Mouse (Mus musculus): ENCODE results near the gene Dgkd. TPM values are rescaled to one million over a fixed set of nuclear protein-coding genes. Genes with fewer than 3 reads are reported as not detected.
A peak's percentile ranks its signal among the peaks of the same experiment; 100 is the strongest.

Dgkd gene
- polyA plus RNA-seq, 1 experiment from 2014 or later = 20.2 TPM

DNA sequence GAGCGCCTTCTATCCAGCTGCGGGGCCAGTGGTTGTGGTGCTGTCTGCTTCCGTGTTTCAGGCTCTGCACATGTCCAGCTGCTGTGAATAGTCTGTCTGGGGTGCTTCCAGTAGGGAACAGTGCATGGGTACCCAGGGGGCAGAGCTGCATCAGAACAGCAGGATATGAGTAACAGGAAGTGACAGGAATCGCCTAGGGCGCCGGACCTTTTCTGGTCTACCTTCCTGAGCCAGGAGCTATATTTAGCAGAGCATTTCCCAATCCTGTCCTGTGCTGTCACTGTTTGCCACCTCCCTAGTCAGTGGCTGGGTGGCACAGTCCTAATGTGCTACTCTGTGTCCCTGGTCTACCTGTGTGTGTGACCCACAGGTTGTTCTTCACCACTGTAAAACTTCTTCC lies 47.9 kb downstream of the Dgkd start:
- ATAC-seq = peak; percentile 61
- Histone ChIP-seq H3K9ac (ENCODE audit: low read depth, low read length) (no peak overlapping the region), H3K4me2 (replicated peaks; ENCODE audit: low read depth) (no peak overlapping the region), H3K4me1 (replicated peaks; ENCODE audit: control insufficient read depth, insufficient read depth, low read length) (peaks cover 3% of the 10 kb centered on the region), H3K27me3 (replicated peaks; ENCODE audit: control insufficient read depth, insufficient read depth, low read length) (no peaks in the 10 kb centered on the region), H3K4me3 (ENCODE audit: low read depth, low read length) (no peak overlapping the region), H3K9me3 (ENCODE audit: control insufficient read depth) (no peaks in the 10 kb centered on the region), H3K27ac (ENCODE audit: low read depth, low read length) (peak overlapping the region; percentile 64; the same call in 1 of the 2 replicates), H3K36me3 (ENCODE audit: control insufficient read depth, insufficient read depth) (no peaks in the 10 kb centered on the region)
- TF ChIP-seq CTCF (IDR thresholded peaks at IDR 0.05; ENCODE audit: low read depth) = no peak
- 71% methylated on average over 6 of the region's 6 CpGs for WGBS

DNA sequence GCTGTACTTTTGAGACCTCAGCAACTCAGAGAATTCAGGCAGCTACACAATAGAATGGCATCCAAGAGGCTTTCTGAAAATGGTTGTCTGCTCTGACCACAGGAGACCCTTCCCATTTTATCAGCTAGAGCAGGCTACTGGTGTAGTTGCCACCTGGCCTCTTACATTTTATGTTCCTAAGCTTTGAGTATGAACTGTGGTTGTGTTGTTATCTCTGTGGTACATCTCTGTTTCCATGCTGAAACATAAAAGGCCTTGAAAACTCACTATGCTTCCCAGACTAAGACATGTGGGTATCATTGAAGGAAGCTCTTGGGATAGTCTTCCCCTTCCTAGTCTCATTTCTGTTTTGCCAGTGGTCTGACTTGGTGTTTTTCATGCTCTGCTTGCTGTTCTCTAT lies 49.1 kb downstream of the Dgkd start:
- Histone ChIP-seq H3K27me3 (replicated peaks; ENCODE audit: control insufficient read depth, insufficient read depth, low read length) (no peaks in the 10 kb centered on the region), H3K4me2 (replicated peaks; ENCODE audit: low read depth) (no peak overlapping the region), H3K4me1 (replicated peaks; ENCODE audit: control insufficient read depth, insufficient read depth, low read length) (no peaks in the 10 kb centered on the region; the same call in none of the 2 replicates), H3K9me3 (ENCODE audit: control insufficient read depth) (no peaks in the 10 kb centered on the region), H3K4me3 (ENCODE audit: low read depth, low read length) (no peak overlapping the region), H3K9ac (ENCODE audit: low read depth, low read length) (no peak overlapping the region), H3K27ac (ENCODE audit: low read depth, low read length) (peak overlapping the region; percentile 9; the same call in 1 of the 2 replicates), H3K36me3 (ENCODE audit: control insufficient read depth, insufficient read depth) (no peaks in the 10 kb centered on the region)
- TF ChIP-seq CTCF (IDR thresholded peaks at IDR 0.05; ENCODE audit: low read depth) = no peak
- no peak for ATAC-seq

GRCm38 (mm10) chr1:87906361-87906956 lies 53.4 kb downstream of the Dgkd start:
- Histone ChIP-seq H3K4me3 (ENCODE audit: low read depth, low read length) (no peak overlapping the region), H3K9me3 (ENCODE audit: control insufficient read depth) (no peaks in the 10 kb centered on the region), H3K27me3 (replicated peaks; ENCODE audit: control insufficient read depth, insufficient read depth, low read length) (no peaks in the 10 kb centered on the region), H3K27ac (ENCODE audit: low read depth, low read length) (peak overlapping the region; percentile 85), H3K4me2 (replicated peaks; ENCODE audit: low read depth) (no peak overlapping the region), H3K4me1 (replicated peaks; ENCODE audit: control insufficient read depth, insufficient read depth, low read length) (peaks cover 9% of the 10 kb centered on the region), H3K9ac (ENCODE audit: low read depth, low read length) (no peak overlapping the region), H3K36me3 (ENCODE audit: control insufficient read depth, insufficient read depth) (no peaks in the 10 kb centered on the region)
- peak; percentile 85 for TF ChIP-seq CTCF (IDR thresholded peaks at IDR 0.05; ENCODE audit: low read depth)
- ATAC-seq = peak; percentile 78
- 51% methylated on average over 5 of the region's 5 CpGs for WGBS

DNA sequence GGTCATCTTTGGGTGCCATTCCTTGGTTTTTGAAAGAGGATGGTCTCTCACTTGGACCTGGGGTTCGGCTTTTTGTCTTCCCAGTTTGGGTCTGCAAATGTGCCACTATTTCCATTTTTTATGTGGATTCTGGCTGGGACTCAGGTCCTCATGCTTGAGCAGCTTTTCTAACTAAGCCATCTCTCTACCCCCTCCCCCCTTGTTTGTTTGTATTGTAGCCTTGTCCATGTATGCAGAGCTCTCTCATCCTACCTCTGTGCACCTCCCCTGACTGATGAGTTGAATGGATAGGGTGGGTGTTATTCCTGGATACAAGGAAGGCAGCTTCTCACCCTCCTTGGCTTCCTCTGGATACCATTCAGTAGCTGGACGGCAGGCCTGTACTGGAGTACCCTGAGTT lies 54.9 kb downstream of the Dgkd start:
- no peak overlapping the region for H3K9ac ChIP-seq (ENCODE audit: low read depth, low read length)
- no peak overlapping the region for H3K4me2 ChIP-seq (replicated peaks; ENCODE audit: low read depth)
- peaks cover 12% of the 10 kb centered on the region for H3K4me1 ChIP-seq (replicated peaks; ENCODE audit: control insufficient read depth, insufficient read depth, low read length)
- no peaks in the 10 kb centered on the region for H3K27me3 ChIP-seq (replicated peaks; ENCODE audit: control insufficient read depth, insufficient read depth, low read length)
- no peak overlapping the region for H3K4me3 ChIP-seq (ENCODE audit: low read depth, low read length)
- WGBS = 96% methylated on average over 2 of the region's 2 CpGs
- H3K36me3 ChIP-seq (ENCODE audit: control insufficient read depth, insufficient read depth) = no peaks in the 10 kb centered on the region; the same call in 1 of the 2 replicates
- ATAC-seq = no peak
- peak overlapping the region; percentile 85 for H3K27ac ChIP-seq (ENCODE audit: low read depth, low read length)
- no peaks in the 10 kb centered on the region for H3K9me3 ChIP-seq (ENCODE audit: control insufficient read depth)
- TF ChIP-seq CTCF (IDR thresholded peaks at IDR 0.05; ENCODE audit: low read depth) = no peak

- H3K27ac ChIP-seq (ENCODE audit: low read depth, low read length) = peak overlapping the region; percentile 91
- ATAC-seq = peak; percentile 79
- H3K4me3 ChIP-seq (ENCODE audit: low read depth, low read length) = peak overlapping the region; percentile 26
These were observed 55.6 kb downstream of the Dgkd start for GRCm38 (mm10) chr1:87908736-87909135.

GRCm38 (mm10) chr1:87909565-87909964 lies 56.5 kb downstream of the Dgkd start:
- Histone ChIP-seq H3K9me3 (ENCODE audit: control insufficient read depth) (no peaks in the 10 kb centered on the region), H3K4me3 (ENCODE audit: low read depth, low read length) (peak overlapping the region; percentile 26), H3K4me2 (replicated peaks; ENCODE audit: low read depth) (peak overlapping the region; percentile 53), H3K4me1 (replicated peaks; ENCODE audit: control insufficient read depth, insufficient read depth, low read length) (peaks cover 17% of the 10 kb centered on the region; the same call in 1 of the 2 replicates), H3K27me3 (replicated peaks; ENCODE audit: control insufficient read depth, insufficient read depth, low read length) (no peaks in the 10 kb centered on the region), H3K27ac (ENCODE audit: low read depth, low read length) (peak overlapping the region; percentile 91), H3K36me3 (ENCODE audit: control insufficient read depth, insufficient read depth) (no peaks in the 10 kb centered on the region; the same call in 1 of the 2 replicates), H3K9ac (ENCODE audit: low read depth, low read length) (peak overlapping the region; percentile 45; the same call in 1 of the 2 replicates)
- ATAC-seq = no peak
- no peak for TF ChIP-seq CTCF (IDR thresholded peaks at IDR 0.05; ENCODE audit: low read depth)

More at GRCm38 (mm10) chr1:87908736-87909135, 55.6 kb downstream of the Dgkd start:
- Histone ChIP-seq H3K9me3 (ENCODE audit: control insufficient read depth) (no peaks in the 10 kb centered on the region), H3K4me2 (replicated peaks; ENCODE audit: low read depth) (peak overlapping the region; percentile 53), H3K27me3 (replicated peaks; ENCODE audit: control insufficient read depth, insufficient read depth, low read length) (no peaks in the 10 kb centered on the region), H3K36me3 (ENCODE audit: control insufficient read depth, insufficient read depth) (no peaks in the 10 kb centered on the region; the same call in 1 of the 2 replicates), H3K9ac (ENCODE audit: low read depth, low read length) (peak overlapping the region; percentile 45; the same call in 1 of the 2 replicates), H3K4me1 (replicated peaks; ENCODE audit: control insufficient read depth, insufficient read depth, low read length) (peaks cover 17% of the 10 kb centered on the region; the same call in 1 of the 2 replicates)
- WGBS = 30% methylated on average over 3 of the region's 3 CpGs
- TF ChIP-seq CTCF (IDR thresholded peaks at IDR 0.05; ENCODE audit: low read depth) = no peak

Data from intestine, postnatal 0 days (tissue).